Mouse (Mus musculus) CD4-positive, CD25-positive, alpha-beta regulatory T cell, adult 4 months (primary cell): ENCODE results near the gene Vasn. TPM values are rescaled to one million over a fixed set of nuclear protein-coding genes. Genes with fewer than 3 reads are reported as not detected.
A peak's percentile ranks its signal among the peaks of the same experiment; 100 is the strongest.

Source experiments
- ATAC-seq: one replicate; pipeline ENCODE4 v1.8.0; 2017
- polyA plus RNA-seq, 2 experiments: library from polyadenylated mRNA; unstranded; fragments of 100-300 nt; shearing (Covaris generic); gene quantifications; one replicate each; pipeline ENCODE4 v1.2.1; 2017

Vasn gene
- 1 to 10 TPM; 2.2 to 2.9 TPM for polyA plus RNA-seq

DNA sequence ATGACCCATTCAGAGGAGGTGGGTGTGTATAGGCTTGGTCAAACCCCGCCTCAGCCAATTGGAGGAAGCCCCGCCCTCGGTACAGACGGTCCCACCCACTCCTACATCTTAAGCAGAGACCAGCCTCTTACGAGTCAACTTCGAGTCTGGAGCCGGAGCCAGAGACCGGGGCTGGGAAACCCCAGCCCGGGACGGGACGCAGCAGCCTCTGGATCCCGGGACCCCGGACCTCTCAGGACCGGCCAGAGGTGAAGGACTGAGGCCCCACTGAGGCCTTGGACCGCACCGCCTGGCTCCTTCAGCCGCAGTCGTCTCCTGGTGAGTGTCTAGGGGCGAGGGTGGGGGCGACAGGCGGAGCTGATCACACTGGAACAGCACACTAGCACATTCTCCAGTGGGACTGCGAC lies at the start of gene Vasn, which contains the start of gene Dnaja3:
Gene Vasn (plus strand): TSS at position 111 of the 407 bp plus-strand sequence.
Gene Dnaja3 (plus strand): TSS at position 159 of the 407 bp plus-strand sequence.
- no peak for ATAC-seq

DNA sequence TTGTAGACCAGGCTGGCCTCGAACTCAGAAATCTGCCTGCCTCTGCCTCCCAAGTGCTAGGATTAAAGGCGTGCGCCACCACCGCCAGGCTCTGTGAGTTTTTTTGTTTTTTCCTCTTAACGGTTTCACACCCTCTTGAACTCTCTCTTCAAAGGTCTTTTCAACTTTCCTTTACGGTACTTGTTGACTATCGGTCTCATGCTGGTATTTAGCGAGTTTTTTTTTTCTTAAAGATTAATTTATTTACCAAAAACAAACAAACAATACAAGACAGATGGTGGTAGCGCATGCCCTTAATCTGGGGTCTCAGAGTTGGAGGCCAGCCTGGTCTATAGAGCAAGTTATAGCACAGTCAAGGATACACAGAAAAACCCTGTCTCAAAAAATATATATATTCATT lies 49.5 kb upstream of the Vasn start:
- ATAC-seq = no peak

DNA sequence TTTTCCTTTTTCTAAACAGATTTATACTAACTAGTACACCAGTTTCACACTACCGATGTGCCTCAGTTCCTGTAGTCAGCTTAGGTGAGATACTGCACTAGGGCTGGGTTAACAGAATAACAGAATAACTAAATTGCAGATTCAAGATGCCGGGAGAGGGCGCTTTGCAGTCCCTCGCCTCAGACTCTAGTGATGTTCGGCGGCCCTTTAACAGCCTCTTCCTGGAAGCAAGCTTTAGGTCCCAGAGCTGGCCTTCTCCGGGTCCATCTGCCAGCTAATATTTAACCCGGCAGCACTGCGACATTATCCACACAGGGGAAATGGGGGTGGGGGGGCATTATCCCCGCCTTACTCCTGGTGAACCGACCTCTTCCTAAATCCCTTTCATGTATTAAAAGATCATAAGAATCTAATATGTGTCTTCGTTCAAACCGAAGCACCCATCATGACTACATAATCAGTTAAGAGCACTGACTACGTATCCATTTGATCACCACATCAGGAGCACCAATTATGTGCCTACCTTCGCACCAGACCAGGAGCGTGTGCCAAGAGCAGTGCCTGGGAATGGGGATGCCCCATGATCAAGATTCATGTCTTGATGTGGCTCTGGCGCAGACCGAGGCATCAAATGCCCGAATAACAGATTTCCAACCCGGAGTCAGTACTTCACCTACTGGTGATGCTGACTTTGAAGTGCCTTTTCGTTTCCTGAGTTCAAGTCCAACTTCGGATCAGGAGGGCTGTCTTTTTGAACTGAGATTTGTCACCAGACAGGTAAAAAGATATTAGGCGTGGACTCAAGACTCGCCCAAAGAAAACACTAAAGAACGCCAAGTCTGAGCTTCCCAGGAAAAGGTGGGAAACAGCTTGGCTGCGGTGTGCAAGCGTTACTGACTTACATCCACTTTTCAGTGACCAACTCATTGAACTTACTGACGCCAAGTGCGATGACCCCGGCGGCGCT lies 46.5 kb upstream of the Vasn start:
- ATAC-seq = peak; percentile 36

DNA sequence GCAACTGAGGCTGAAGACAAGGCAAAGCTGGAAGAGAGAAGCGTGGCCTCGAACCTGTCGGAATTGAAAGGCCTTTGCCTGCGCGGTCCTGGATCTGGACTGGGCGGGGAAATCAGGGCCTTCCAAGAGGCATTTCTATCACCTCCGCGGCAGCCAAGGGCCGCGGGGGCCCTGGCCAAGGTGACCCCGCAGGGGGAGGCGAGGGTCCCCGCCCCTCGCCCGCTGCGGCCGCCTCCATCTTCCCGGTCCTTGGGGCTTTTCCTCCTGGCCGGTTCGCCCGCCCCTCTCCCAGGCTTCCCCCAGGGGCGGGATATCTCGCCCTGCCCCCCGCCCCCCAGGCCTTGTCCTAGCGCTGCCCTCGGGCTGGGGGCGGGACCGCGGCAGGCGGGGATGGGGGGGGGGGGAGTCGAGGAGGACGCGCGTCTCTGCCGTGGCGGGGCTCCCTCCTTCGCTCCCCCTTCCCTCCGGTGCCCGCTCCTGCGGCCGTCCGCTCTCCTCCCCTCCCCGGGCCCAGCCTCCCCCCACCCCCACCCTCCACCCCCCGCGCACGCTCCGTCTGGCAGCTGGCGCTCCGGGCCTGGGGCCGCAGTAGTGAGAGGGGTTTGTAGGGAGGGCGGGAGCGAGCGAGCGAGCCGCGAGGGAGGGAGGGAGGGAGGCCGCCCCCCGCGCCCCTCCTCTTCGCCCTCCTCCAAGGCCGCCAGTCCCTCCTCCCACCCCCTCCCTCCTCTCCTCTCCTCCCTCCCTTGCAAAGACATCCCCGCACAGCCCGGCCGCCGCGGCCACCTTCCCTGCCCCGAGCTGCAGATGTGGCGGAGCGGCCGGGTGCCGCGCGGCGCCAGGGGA lies 45.5 kb upstream of the Vasn start, which contains the start of gene Glis2:
Gene Glis2 (plus strand): TSS at position 743 of the 843 bp plus-strand sequence.
- peak; percentile 28 for ATAC-seq

DNA sequence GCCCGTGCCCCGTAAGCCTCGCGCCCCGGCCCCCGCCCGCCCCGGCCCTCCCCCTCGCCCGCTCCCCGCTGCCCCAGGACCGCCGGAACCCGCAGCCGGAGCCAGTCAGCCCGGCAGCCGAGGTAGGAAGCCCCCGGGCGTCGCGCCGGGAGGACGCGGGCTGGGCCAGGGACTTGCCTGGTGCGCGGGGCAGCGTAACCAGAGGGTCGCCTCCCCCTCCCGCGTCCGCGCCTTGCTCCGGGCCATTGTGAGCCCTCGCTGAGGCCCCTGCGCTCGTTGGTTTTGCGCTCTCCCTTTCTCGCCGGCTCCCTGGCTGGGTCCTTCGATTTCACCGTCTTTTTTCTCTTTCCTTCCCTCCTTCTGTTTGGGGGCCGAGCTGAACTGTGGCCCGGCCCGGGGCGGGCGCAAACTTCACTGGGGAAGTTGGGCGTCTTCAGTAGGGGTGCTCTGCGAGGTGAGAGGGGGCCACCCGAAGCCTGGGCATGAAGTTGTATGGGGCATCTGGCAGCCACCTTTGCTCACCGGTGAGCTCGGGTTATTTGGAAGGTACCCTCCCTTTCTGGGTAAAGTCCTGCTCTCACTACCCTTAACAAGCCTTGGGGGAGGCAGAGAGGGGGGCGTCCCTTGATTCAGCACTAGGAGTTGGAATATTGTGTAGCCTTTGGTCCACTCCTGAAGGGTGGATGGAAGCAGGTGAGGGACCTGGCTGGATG lies 44.8 kb upstream of the Vasn start:
- ATAC-seq = peak; percentile 51

DNA sequence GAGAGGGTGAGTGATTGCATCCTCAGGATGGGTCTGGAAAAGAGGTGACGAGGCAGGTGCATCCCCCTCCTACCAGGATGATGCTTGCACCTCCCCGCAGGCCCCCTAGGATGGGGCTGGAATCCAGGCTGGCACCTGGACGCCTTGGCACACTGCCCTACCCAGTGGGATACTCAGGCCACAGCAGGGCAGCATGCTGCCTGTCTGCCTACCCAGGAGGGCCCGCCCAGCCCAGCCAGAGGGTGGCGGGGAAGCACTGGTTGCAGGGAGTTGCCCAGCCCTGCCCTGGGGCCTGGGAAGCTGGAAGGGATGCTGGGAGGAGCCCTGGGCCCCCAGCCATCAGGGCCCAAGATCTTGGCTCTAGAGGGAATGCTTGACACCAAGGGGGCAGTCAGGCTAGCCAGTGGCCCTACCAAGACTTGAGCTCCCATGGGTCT lies 44.2 kb upstream of the Vasn start:
- ATAC-seq = no peak

DNA sequence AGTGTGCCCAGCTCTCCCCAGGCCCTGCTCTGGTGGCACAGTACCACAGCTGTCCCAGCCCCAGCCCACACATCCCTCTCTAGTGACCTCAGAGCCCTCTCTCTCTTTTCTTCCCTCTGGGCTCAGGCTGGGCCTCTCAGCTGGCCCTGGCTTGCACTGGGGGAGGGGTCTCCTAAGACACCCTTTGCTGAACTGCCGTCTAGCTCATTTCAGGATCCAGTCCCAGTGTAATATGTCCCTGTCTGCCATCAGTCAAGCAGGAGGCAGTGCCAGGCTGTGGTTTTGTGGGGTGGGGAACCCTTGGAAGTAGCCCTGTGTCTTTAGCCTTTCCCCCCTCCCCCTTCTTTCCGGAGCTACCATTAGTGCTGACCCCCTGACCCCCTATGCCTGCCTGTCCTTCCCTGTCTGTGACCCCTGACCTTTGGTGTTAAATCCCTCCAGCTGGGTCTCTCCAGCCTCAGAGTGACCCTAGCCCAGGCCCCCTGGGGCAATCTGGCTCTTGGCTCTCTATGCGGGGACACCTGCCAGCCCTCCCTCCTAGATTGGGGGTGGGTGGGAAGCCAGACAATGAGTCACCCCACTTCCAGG lies 43.5 kb upstream of the Vasn start:
- no peak for ATAC-seq

DNA sequence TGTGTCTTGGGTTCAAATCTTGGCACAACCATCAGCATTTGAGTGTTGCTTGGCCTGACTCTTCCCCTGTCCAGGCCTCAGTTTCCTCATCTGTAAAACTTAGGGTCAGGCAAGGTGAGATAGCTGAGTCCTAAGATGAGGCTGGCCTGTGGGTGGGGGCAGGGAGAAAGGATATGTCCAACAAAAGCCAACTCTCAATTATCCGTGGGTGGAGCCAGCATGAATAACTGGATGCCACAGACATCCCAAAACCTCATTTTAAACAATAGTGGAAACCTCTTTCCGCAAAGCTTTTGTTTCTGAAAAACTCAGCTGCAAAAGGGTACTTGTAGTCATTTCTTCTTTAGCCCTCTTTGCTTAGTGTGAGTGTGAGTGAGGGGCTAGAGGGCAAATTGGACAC lies 42.9 kb upstream of the Vasn start:
- no peak for ATAC-seq

DNA sequence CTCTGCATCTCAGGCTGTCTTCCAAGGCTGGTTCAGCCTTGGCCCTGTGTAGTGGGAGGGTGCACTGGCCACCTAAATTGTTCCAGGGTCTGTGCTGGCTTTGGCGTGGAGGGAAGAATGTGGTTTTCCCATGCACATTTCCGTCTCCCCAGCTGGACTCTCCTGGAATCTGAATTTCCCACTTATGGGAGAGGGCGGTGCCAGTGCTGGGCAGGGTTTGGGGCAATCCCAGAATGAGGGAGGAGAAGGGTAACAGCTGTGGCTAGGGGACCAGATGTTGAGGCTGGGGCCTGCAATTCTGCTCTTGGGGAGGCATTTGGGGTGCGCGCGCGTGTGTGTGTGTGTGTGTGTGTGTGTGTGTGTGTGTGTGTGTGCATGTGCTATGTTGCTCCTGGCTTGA lies 42.4 kb upstream of the Vasn start:
- no peak for ATAC-seq

DNA sequence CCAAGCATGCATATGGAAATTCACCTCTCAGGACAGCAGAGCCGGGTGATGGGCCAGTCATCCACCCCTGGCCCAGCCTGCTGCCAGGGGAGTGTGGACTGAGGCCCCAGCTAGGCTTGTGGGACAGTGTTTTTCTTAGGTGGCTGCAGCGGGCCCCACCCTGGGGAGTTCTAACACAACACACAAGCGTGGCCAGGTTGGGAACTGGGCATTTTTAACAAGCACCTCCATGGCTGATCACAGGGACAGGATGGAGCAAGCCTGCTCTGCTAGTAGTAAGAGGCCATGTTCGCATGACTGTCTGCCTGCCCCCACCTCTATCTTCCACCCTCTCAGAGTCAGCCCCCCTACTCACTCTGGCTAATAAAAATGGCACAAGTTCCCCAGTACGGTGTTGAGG lies 41.7 kb upstream of the Vasn start:
- no peak for ATAC-seq

DNA sequence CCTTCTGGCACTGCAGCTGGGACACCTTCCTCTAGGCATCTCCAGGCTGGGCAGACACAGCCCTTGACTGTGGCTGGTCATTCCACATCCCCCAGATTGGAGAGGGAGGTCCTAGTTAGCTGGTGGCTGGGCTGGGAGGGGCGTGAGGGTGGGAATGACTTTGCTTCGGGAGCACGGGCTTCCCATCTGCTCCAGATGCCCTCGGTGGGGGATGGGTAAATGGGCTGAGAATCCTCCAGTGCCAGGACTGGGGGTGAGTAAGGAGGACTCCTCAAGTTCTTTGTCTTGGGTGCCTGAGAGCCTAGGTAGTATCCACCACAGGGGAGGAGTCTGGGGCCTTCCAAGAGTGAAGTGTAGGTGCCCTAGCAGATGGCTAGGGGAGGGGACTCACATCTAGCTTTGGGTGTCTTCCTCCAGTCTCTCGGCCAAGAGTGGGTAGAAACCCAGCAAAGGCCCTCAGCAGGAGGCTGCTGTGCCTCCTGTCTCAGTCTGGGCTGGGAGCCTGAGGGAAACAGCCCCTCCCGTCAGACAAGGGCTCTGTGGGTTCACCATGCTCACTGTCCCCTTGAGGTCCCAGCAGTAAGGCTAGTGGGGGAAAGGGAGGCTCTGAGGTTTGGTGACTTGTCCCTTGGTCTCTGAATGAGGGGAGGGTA lies 40.7 kb upstream of the Vasn start:
- no peak for ATAC-seq

DNA sequence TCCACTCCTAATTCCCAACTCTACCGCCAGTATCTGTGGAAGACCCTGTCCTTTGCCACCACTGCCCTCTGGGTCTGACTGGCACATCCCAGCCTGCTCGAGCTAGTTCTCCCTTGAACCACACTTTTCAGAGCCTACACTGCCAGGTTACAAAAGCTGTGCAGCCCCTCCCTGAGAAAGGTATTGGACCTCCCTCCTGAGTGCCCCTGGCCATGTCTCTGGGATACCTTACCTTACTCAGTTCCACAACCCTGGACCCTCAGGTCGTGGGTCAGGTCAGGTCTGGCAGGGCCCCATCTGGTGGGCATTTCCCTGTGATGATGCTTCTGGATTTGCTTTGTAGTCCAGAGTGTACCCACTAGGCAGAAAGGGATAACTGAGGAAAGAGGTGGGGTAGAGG lies 40.1 kb upstream of the Vasn start:
- ATAC-seq = no peak

DNA sequence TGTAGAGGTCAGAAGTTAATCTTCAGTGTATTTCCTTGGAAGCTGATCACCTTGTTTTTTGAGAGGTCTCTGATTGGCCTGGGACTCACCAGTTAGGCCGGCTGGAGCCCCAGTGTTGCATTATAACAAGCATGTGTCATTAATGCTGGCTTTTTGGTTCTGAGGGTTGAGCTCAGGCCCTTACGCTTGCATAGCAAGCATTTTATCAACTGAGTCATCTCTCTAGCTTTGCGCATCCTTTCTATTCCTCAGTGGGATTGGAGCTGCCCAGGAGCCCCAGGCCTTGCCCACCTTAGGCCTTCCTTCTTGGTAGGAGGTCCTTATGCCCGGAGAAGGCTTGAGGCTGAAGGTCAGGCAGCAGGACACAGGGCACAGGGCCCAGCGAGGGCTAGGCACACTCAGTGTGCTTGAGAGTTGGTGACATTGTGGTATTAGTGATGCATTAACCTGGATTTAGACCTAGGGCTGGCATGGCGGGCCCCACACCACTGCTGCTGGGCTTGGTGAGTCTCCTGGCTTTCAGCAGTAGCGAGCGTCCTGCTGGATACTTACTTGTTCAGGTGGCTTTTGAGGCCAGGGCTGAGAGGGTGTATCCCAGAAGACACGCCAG lies 38.9 kb upstream of the Vasn start:
- ATAC-seq = no peak

DNA sequence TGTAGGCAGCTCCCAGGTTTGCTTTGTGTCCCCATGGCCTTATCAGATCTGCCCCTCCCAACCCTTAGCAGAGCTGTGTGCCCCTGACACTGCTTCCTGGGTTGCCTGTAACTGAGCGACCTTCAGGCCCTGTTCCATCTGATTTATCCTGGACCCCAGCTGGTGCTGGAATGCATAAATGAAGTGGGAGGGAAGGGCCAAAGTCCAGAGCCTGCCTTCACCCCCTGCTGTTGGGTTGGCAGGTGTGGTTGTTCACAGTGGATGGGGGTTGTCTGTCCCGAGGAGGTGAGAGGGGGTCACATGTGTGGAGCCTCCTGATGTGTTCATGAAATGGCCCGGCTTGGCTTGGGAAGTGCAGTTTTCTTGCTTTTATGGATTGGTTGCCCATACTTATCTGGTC lies 37.6 kb upstream of the Vasn start:
- no peak for ATAC-seq

DNA sequence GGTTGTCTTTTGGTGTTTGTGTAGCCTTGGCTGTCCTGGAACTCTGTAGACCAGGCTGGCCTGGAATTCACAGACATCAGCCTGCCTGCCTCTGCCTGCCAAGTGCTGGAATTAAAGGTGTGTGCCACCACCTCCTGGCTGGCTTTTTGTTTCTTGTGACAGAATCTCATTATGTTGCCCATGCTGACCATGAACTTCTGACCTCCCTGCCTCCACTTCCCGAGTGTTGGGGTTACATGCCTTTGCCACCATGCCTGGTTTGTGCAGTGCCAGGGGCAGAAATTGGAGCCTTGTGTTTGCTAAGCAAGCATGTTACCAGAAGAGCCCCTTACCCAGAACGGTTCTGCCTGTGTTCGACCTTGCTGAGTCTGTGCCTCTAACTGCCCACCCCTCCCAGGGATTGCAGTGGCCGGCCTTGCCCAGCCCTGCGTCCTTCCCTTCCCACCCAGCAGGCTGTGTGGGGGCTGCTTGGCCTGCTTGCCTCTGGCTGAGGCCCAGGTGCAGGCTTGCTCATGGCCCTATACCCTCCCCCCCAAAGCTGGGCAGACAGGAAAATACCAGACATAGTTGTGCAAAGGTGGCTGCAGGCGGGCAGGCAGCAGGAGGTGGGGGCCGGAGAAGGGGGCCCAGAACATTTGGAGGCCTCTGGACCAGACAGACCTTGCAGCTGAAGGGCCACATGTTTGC lies 36.8 kb upstream of the Vasn start:
- ATAC-seq = no peak

DNA sequence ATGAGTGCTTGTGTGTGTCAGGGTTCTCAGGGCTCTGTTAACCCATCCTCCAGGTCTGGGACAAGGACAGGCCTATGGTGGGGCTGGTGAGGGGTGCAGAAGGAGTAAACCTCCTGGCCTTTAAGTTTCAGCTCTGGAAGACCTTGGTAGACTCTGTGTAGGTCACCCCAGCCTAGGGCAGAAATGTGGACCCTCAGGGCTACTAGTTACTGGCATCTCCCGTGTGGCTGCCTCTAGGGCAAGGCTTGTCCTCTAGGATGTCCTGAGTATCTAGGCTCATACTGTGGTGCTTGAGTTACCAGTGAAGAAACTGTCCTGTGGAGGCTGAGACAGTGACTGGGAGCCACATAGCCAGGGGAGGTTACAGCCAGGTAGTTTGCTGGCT lies 36.3 kb upstream of the Vasn start:
- no peak for ATAC-seq

DNA sequence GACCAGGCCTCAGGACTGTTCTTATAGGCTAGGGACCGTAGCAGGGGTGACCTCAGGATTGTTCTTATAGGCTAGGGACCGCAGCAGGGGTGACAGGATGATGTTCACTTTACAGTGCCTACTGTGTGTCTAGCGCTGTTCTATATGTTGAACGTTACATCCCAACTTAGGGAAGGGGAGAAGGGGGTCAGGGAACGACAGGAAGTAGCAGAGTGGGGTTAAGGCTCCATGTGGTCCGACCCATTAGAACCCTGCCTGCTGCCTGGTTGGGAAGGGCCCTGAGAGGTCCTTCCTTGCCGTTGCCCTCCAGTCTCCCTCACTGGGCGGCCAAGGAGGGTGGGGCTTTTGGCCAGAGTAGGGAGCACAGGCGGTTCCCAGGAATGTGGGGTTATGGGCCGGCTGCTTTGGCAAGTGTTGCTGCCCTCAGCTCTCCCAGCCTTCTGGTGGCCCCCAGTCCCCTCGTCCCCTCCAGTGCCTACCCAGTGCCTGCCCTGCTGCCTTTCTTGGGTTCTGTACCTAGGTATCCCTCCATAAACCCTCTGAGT lies 35.4 kb upstream of the Vasn start:
- ATAC-seq = no peak

DNA sequence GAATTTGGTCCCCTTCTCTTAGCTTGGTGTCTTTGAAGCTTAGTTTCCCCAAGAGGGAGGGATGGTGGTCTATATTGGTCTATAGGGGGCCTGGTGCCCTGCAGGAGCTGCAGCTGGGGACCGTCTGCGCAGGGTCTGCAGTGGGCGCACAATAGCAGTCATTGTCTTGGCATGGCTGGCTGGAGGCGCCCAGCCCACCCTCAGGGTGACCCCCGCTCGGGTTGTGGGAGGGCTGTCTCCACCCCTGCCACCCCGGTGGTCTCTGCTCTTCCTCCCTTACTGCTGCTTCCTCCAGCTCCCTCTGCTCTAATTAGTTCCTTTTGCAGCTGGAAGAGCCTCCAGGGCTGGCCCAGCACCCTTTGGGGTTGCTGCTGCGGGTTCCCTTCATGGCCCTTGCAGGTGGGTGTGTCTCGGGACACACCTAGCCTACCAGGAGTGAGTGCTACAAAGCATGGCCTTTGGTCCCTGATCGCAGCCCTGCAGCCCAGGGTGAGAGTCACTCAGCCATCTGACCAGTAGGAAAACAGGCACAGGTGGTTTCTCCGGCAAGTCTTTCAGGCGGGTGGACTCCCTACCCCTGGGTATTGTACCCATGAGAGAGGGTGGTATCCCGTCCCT lies 34.1 kb upstream of the Vasn start:
- no peak for ATAC-seq

DNA sequence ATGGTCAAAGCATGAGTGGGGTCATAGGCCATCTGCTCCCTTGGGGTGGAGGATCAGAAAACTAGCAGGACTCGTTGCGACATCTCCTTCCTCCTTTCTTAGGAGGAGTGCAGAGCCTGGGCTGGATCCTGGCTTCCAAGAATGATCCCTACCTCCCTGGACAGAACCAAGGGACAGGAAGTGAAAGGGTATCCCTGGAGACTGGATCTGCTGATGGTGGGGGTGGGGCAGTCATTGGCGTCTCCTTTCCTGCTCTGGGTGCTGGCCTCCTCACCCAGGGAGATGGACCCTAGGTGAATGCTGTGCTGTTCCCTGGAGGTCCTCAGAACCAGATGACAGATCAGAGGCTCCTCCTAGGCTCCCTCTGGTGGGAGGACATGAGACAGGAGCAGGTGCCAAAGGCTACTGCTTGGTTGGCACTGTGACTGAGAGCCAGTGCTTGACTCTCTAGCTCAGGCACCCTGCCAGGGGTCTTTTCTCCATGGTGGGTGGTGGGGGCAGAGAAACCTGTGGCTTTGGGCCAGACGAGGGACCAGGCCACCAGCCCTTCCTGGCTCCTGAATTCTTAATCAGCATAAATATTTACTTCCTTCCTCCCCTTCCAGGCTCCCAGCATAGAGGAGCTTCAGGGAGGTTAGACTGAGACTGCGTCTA lies 33.2 kb upstream of the Vasn start:
- no peak for ATAC-seq
